Mouse (Mus musculus): ENCODE results near the gene Pth2.

Gene Pth2

DNA sequence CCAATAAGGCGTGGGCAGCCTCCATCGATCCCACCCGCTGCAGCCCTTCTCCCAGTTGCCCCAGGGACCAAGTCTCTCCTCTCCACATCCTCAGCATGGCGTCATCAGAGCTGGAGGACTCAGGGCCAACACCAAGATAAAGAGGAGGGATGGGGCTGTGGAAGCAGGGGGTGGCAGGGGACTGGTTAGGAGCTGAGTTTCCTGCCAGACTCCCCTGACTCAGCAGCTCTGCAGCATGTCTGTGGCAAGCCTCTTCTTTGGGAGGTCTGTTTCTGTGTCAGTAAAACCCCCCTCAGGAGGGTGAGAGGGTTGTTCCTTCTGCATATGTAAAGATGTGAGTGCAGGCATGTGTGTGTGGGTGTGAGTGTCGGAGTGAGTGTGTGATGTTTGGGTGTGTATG is 16.2 kb downstream of the Pth2 start:
- DNase-seq (ENCODE audit: low spot score in 2 of 2), result no peak

GRCm38 (mm10) chr7:45198435-45198834 is 17.6 kb downstream of the Pth2 start:
- peak in 1 of 2 experiments; percentile 80 for DNase-seq (ENCODE audit: low spot score in 2 of 2)

DNA sequence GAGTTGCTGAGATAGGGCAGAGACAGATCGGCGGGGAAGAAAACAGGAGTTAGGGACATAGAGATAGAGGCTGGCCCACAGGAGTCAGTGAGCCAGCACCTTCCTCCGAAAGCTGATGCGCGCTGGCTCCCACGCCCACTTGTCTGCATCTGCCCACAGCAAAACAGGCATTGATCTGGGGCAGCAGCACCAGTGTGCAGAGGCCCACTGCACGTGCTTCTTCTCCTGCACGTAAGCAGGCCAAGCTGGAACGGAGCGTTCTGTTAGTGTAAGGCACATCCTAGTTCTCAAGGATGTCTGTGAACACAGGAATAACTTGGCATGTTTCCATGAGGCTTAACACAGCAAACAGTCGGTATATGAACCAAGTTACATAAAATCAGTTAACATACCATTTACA is 18.2 kb downstream of the Pth2 start:
- peak in 1 of 2 experiments; percentile 73 for DNase-seq (ENCODE audit: low spot score in 2 of 2)

GRCm38 (mm10) chr7:45202654-45203053 is 21.9 kb downstream of the Pth2 start:
- peak in 1 of 2 experiments; percentile 46 for DNase-seq (ENCODE audit: low spot score in 2 of 2)

GRCm38 (mm10) chr7:45204380-45205143 is 23.8 kb downstream of the Pth2 start, which contains the start of gene Ccdc155:
Gene Ccdc155 (minus strand): TSS chr7:45204892.
- DNase-seq (ENCODE audit: low spot score in 2 of 2), result peak; percentile 86 to 94

DNA sequence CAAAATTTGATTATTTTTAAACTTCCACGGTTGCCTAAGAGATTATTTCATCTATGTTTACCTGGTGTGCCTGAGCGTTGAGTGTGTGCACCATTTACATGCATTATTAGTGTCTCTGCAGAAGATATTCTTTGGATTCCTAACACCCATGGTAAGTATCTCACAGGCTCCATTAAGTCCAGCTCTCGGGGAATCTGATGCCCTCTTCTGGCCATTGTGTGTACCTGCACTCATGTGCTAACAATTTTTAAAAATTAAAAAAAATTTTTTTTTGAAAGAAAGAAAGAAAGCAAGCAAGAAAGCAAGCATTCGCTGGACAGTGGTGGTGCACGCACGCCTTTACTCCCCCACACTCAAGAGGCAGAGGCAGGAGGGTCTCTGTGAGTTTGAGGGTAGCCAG is 27.5 kb downstream of the Pth2 start:
- no peak for DNase-seq (ENCODE audit: low spot score in 2 of 2)

DNA sequence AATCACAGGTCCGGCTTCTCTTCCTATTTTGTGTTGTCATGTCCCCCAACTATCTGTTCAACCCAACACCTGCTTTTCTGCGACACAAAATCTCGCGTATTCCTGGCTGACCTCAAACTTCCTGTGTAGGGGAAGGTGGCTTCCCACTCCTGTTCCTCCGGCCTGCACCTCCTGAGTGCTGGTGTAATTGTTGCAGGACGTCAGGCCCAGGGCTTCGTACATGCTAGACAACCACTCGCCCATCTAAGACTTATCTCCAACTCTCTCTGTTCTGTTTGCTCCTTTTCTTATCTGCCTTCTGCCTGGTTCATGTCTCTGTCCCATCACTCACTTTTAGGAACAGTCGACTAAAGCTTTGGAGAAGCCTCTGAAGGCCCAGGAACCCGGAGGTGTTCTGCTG is 30.3 kb downstream of the Pth2 start:
- DNase-seq (ENCODE audit: low spot score in 2 of 2), result no peak

- no peak for DNase-seq (ENCODE audit: low spot score in 2 of 2)
Measured at GRCm38 (mm10) chr7:45211851-45212251, 31.1 kb downstream of the Pth2 start, which contains the start of gene Dkkl1. Gene Dkkl1 (minus strand): TSS chr7:45212147.

GRCm38 (mm10) chr7:45212356-45212755 is 31.6 kb downstream of the Pth2 start:
- no peak for DNase-seq (ENCODE audit: low spot score in 2 of 2)

GRCm38 (mm10) chr7:45213708-45214107 is 32.9 kb downstream of the Pth2 start:
- DNase-seq (ENCODE audit: low spot score in 2 of 2), result no peak

DNA sequence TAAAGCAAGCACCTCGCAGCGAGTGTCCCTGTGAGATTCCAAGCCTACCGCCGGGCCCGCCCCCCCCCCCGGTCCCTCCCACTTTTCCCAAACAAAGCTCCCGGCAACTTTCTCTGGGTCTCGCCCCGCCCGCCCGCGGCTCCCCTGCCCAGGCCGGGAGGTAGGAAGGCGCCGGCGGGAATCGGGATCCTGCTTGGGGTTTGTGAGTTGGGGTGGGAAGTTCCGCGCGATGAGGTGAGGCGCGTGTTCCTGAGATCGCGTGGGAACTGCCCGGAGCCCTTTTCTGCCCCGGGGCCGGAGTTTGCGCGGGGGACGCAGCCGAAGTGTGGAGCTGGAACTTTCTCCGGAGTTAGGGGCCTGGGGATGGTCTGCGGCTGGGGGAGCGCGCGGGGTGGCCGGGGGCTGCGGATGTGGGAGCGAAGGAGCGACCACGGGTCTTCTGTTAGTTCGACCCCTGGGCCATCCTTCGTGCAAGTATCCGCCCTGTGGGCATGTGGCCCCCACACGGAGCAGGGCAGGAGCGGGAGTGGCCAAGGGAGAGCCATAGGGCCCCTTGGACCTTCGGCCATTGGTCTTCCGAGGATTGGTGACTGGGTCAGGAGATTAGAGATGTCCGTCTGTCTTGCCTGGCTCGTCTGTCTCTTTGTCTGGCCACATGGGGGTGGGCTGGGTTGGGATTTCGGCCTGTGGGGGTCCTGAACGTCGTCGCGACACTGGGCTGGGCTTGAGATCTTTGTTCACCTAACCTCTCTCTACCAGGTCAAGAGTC is 35.1 kb downstream of the Pth2 start, which contains the start of gene Tead2:
Gene Tead2, plus strand, starts transcription at position 81 of the 769 bp plus-strand sequence.
- no peak for DNase-seq (ENCODE audit: low spot score in 2 of 2)

DNA sequence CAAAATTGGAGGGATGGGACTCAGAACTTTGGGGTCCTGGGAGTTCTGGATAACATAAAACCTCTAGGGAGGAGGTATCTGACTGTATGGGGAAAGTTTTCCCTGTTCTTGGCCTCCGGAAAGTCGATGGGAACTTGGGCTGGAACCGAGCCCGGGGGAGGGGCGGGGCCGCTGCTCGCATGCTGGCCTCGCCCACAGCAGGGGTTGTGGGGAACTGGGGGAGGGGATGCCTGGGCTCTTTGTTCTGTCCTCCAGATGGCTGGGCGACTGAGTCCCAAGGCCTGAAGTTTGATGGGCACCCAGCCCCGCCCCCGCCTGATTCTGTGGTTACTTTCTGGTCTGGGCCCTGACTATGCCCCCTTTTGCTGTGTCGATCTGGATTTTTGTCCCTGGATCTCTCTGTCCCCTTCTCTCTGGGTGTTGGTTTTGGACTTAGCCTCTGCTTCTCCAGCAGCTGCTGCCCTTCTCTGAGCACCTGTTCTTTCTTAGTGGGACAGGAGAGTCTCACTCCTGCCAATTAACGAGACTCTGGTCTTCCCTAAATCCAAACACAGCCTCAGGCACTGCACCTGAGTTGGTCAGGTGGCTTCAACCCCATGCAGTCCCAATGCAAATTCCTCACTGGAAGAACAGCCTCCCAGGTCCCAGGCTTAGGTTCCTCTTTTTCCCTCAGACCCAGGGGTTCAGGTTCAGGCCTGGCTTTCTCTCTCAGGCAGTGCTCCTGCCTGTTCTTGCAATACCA is 35.8 kb downstream of the Pth2 start:
- DNase-seq (ENCODE audit: low spot score in 2 of 2), result no peak

- DNase-seq (ENCODE audit: low spot score in 2 of 2), result no peak
Measured at GRCm38 (mm10) chr7:45221680-45222079, 40.9 kb downstream of the Pth2 start.

- no peak for DNase-seq (ENCODE audit: low spot score in 2 of 2)
Measured at GRCm38 (mm10) chr7:45224826-45225225, 44.0 kb downstream of the Pth2 start.

- no peak for DNase-seq (ENCODE audit: low spot score in 2 of 2)
Measured at GRCm38 (mm10) chr7:45226421-45226820, 45.6 kb downstream of the Pth2 start.

DNA sequence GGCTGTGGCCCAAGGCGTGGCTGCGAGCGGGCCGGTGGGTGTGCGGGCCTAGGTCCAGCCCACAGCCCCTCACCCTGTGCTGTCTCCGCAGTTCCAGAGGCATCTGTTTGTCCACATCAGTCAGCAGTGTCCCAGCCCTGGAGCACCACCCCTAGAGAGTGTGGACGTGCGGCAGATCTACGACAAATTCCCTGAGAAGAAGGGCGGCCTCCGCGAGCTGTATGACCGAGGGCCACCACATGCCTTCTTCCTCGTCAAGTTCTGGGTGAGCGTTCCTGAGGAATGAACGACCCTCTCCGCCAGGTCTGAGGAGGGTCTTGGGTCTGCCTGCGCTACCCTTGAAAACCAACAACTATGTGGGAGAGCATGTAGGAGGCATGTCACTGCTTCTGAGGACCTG is 47.8 kb downstream of the Pth2 start:
- DNase-seq (ENCODE audit: low spot score in 2 of 2), result no peak

DNA sequence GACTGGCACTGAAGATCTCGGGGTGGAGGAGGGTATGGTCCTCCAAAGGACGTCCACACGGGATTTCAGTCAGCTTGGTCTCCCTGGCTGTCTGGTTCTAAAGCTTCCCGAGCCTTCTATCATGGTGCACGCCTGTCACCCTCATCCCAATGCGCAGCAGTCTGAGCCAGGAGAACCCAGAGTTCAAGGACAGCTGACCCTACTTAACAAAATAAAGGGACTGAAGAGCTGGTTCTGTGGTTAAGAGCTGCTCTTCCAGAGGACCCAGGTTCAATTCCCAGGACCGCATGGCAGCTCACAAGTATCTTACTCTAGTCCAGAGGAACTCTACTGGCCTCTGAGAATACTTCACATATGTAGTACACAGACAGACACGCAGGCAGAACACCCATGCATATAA is 48.3 kb downstream of the Pth2 start:
- no peak for DNase-seq (ENCODE audit: low spot score in 2 of 2)

GRCm38 (mm10) chr7:45229459-45230203 is 48.8 kb downstream of the Pth2 start:
- DNase-seq (ENCODE audit: low spot score in 2 of 2), result no peak

GRCm38 (mm10) chr7:45231192-45231591 is 50.4 kb downstream of the Pth2 start:
- no peak for DNase-seq (ENCODE audit: low spot score in 2 of 2)

Measured in left cerebral cortex, adult 9 months (tissue).